ENCODE assay signal across 8 mouse cellular contexts in genomic region chr5:142821266-142821973, GRCm38 (mm10). TPM values are rescaled to one million over a fixed set of nuclear protein-coding genes. Genes with fewer than 3 reads are reported as not detected.
A peak's percentile ranks its signal among the peaks of the same experiment; 100 is the strongest.
DNase-seq lines count a peak whose midpoint lies in the region; ATAC-seq and TF ChIP-seq lines count a peak whose summit lies in the region.

No protein-coding gene starts in this region.

- H3ac ChIP-seq in C2C12 (ENCODE audit: control insufficient read depth, insufficient read length, low read depth), result peak overlapping the region; percentile 98

- H3K9ac ChIP-seq in forebrain, embryonic 11.5 days (ENCODE audit: low read length), result peak overlapping the region; percentile 100
- peak overlapping the region; percentile 96 for H3K9ac ChIP-seq in heart, embryonic 15.5 days
- peak overlapping the region; percentile 63 for H3K9ac ChIP-seq in liver, embryonic 16.5 days (ENCODE audit: low read depth, low read length)
- peak overlapping the region; percentile 100 for H3K9ac ChIP-seq in neural tube, embryonic 13.5 days

- H3K27ac ChIP-seq in forebrain, embryonic 11.5 days (ENCODE audit: low read depth, low read length), result peak overlapping the region; percentile 100
- H3K27ac ChIP-seq in heart, embryonic 15.5 days, result peak overlapping the region; percentile 99
- H3K27ac ChIP-seq in liver, embryonic 16.5 days (ENCODE audit: low read length), result peak overlapping the region; percentile 91
- peak overlapping the region; percentile 100 for H3K27ac ChIP-seq in neural tube, embryonic 13.5 days (replicated peaks)

- peaks cover 55% of the 10 kb centered on the region for H3K79me2 ChIP-seq in C2C12 (ENCODE audit: control insufficient read depth, insufficient read depth)

- H3K79me3 ChIP-seq in C2C12 (ENCODE audit: low read depth), result peaks cover 36% of the 10 kb centered on the region

- H3K4me1 ChIP-seq in forebrain, embryonic 11.5 days (replicated peaks; ENCODE audit: control insufficient read depth, insufficient read depth, low read length), result peaks cover 18% of the 10 kb centered on the region
- H3K4me1 ChIP-seq in heart, embryonic 15.5 days (replicated peaks), result peaks cover 27% of the 10 kb centered on the region
- peaks cover 12% of the 10 kb centered on the region for H3K4me1 ChIP-seq in liver, embryonic 16.5 days (ENCODE audit: control insufficient read depth, low read depth, low read length)
- peaks cover 43% of the 10 kb centered on the region for H3K4me1 ChIP-seq in neural tube, embryonic 13.5 days (replicated peaks)

- 0 out of 2 replicates have a peak, but pooled peaks have one; percentile 3 for ATAC-seq in forebrain, embryonic 11.5 days (replicated peaks; ENCODE audit: low FRiP score)
- peak; percentile 60 for ATAC-seq in heart, embryonic 15.5 days (replicated peaks; ENCODE audit: insufficient number of reproducible peaks, insufficient read depth, low FRiP score, low read depth)
- peak; percentile 28 for ATAC-seq in liver, embryonic 16.5 days (ENCODE audit: low read depth)
- ATAC-seq in neural tube, embryonic 13.5 days (ENCODE audit: low read depth), result peak; percentile 9

- no peaks in the 10 kb centered on the region for H3K27me3 ChIP-seq in C2C12 (ENCODE audit: control insufficient read depth, insufficient read depth, insufficient read length)
- H3K27me3 ChIP-seq in forebrain, embryonic 11.5 days (ENCODE audit: control insufficient read depth, insufficient read depth, low read length), result no peaks in the 10 kb centered on the region
- no peaks in the 10 kb centered on the region for H3K27me3 ChIP-seq in heart, embryonic 15.5 days
- H3K27me3 ChIP-seq in liver, embryonic 16.5 days (ENCODE audit: control insufficient read depth, insufficient read depth, low read depth, low read length), result peaks cover 89% of the 10 kb centered on the region
- H3K27me3 ChIP-seq in neural tube, embryonic 13.5 days, result no peaks in the 10 kb centered on the region

- under 1% methylated on average over 36 of the region's 36 CpGs for WGBS in forebrain, embryonic 11.5 days
- under 1% methylated on average over 36 of the region's 36 CpGs for WGBS in heart, embryonic 15.5 days
- under 1% methylated on average over 36 of the region's 36 CpGs for WGBS in liver, embryonic 16.5 days (ENCODE audit: insufficient replicate concordance)
- WGBS in neural tube, embryonic 13.5 days, result under 1% methylated on average over 36 of the region's 36 CpGs

- H3K4me2 ChIP-seq in forebrain, embryonic 11.5 days (ENCODE audit: low read depth, low read length, severe bottlenecking), result peak overlapping the region; percentile 96
- peak overlapping the region; percentile 89 for H3K4me2 ChIP-seq in heart, embryonic 15.5 days
- peak overlapping the region; percentile 68 for H3K4me2 ChIP-seq in liver, embryonic 16.5 days (ENCODE audit: low read depth, low read length)
- peak overlapping the region; percentile 99 for H3K4me2 ChIP-seq in neural tube, embryonic 13.5 days

- no peaks in the 10 kb centered on the region for H3K9me3 ChIP-seq in forebrain, embryonic 11.5 days (ENCODE audit: control insufficient read depth, low read length)
- no peaks in the 10 kb centered on the region for H3K9me3 ChIP-seq in heart, embryonic 15.5 days (replicated peaks)
- no peaks in the 10 kb centered on the region for H3K9me3 ChIP-seq in liver, embryonic 16.5 days (replicated peaks; ENCODE audit: control insufficient read depth, low read length)
- no peaks in the 10 kb centered on the region for H3K9me3 ChIP-seq in neural tube, embryonic 13.5 days

- H3K36me3 ChIP-seq in C2C12 (ENCODE audit: control insufficient read depth, insufficient read depth), result no peaks in the 10 kb centered on the region
- H3K36me3 ChIP-seq in forebrain, embryonic 11.5 days (ENCODE audit: control insufficient read depth, insufficient read depth, low read length), result no peaks in the 10 kb centered on the region
- no peaks in the 10 kb centered on the region for H3K36me3 ChIP-seq in heart, embryonic 15.5 days
- no peaks in the 10 kb centered on the region for H3K36me3 ChIP-seq in liver, embryonic 16.5 days (ENCODE audit: control insufficient read depth, insufficient read depth)
- H3K36me3 ChIP-seq in neural tube, embryonic 13.5 days, result no peaks in the 10 kb centered on the region

- peak overlapping the region; percentile 75 for H3K4me3 ChIP-seq in C2C12 (ENCODE audit: insufficient read depth, poor library complexity, severe bottlenecking)
- peak overlapping the region; percentile 87 for H3K4me3 ChIP-seq in forebrain, embryonic 11.5 days (ENCODE audit: low read depth, low read length)
- H3K4me3 ChIP-seq in heart, embryonic 15.5 days, result peak overlapping the region; percentile 95
- H3K4me3 ChIP-seq in liver, embryonic 16.5 days (ENCODE audit: low read depth, low read length), result peak overlapping the region; percentile 66
- peak overlapping the region; percentile 97 for H3K4me3 ChIP-seq in neural tube, embryonic 13.5 days

- TF ChIP-seq CTCF in C2C12 (IDR thresholded peaks at IDR 0.05; ENCODE audit: control insufficient read depth, insufficient read depth, insufficient read length), result no peak

- DNase-seq in brain, adult 2 months (ENCODE audit: low read depth, low spot score), result peak; percentile 93
- DNase-seq in forebrain, embryonic 11.5 days (ENCODE audit: low spot score), result peak; percentile 91
- peak; percentile 96 for DNase-seq in kidney, postnatal 10 days
- DNase-seq in testis, postnatal 14 days (ENCODE audit: low spot score), result peak; percentile 86

TF ChIP-seq in C2C12, 6 proteins besides CTCF, POLR2A, EP300 and RAD21:
- TF ChIP-seq MYOG (IDR thresholded peaks at IDR 0.05; ENCODE audit: control insufficient read depth, extremely low read depth, insufficient read length) (no peak), MYOD1 (IDR thresholded peaks at IDR 0.05; ENCODE audit: control insufficient read depth, insufficient read length, low read depth) (peak; percentile 41), MAX (IDR thresholded peaks at IDR 0.05) (peak; percentile 69)

RNA-seq across cellular contexts. Expression of gene Tnrc18, which starts 4.0 kb away (rescaled TPM):
- 44.3 TPM for polyA plus RNA-seq in C2C12 (2012; fragmentation: generic; extraction: Trizol)
- 55.2 and 55.7 TPM in 2 replicates for polyA plus RNA-seq in forebrain, embryonic 11.5 days (2014; fragmentation: Nextera tagmentation; extraction: Ambion mirVana)
- 17.1 and 24.2 TPM in 2 replicates for polyA plus RNA-seq in heart, embryonic 15.5 days (2015; fragmentation: Nextera tagmentation; extraction: Ambion mirVana)
- 2.6 and 3.4 TPM in 2 replicates for polyA plus RNA-seq in liver, embryonic 16.5 days (2015; fragmentation: Nextera tagmentation; extraction: Ambion mirVana)
- polyA plus RNA-seq in neural tube, embryonic 13.5 days (2015; fragmentation: Nextera tagmentation; extraction: Ambion mirVana), result 30.3 and 31.1 TPM in 2 replicates

Comparison
In these comparisons a context has a peak if more than half of its experiments do, and no peak if none do; other contexts are left out.
1. Peak in every context shown above with its lines: DNase-seq, ATAC-seq, H3K4me3 ChIP-seq and H3K27ac ChIP-seq.
2. ATAC-seq: peak in every context shown above with its lines; median percentile 60 in heart, embryonic 15.5 days; 28 in liver, embryonic 16.5 days; 9 in neural tube, embryonic 13.5 days; 3 in forebrain, embryonic 11.5 days.